Mouse (Mus musculus) heart, adult 2 months (tissue): ENCODE results near the gene Gon7. TPM values are rescaled to one million over a fixed set of nuclear protein-coding genes. Genes with fewer than 3 reads are reported as not detected.

Experiments used
- DNase-seq, 2 experiments: peaks; one replicate each; pipeline ENCODE4 v3.0.0; 2021
- H3K27ac ChIP-seq: fragments of 200-600 bp; 2 replicates; pipeline ENCODE4 v1.8.1; 2022
- H3K27me3 ChIP-seq: fragments of 200-500 bp; 2 replicates; pipeline ENCODE4 v1.6.1; 2012; ENCODE audit warnings: mild to moderate bottlenecking, low read length, inconsistent platforms, mixed read lengths; ENCODE audit not compliant: control insufficient read depth, insufficient read depth
- H3K36me3 ChIP-seq: fragments of 200-500 bp; 2 replicates; pipeline ENCODE4 v1.6.1; 2012; ENCODE audit warnings: low read length, inconsistent platforms; ENCODE audit not compliant: control insufficient read depth, insufficient read depth
- H3K4me1 ChIP-seq: fragments of 200-500 bp; 2 replicates; pipeline ENCODE4 v1.6.1; 2011; ENCODE audit warnings: low read length; ENCODE audit not compliant: control insufficient read depth, insufficient read depth
- H3K4me3 ChIP-seq: fragments of 200-600 bp; 2 replicates; pipeline ENCODE4 v1.8.1; 2022
- H3K79me2 ChIP-seq: fragments of 200-500 bp; replicated peaks from 2 replicates; pipeline ENCODE4 v1.6.1; 2012; ENCODE audit warnings: mild to moderate bottlenecking, inconsistent platforms, low read length, moderate library complexity, mixed read lengths; ENCODE audit not compliant: control insufficient read depth, insufficient read depth
- H3K9ac ChIP-seq: fragments of 200-500 bp; 2 replicates; pipeline ENCODE4 v1.6.1; 2012; ENCODE audit warnings: low read depth, mild to moderate bottlenecking, control low read depth, inconsistent platforms, low read length, mixed read lengths
- CTCF ChIP-seq: fragments of 200-600 bp; IDR thresholded peaks from 2 replicates; pipeline ENCODE4 v1.8.1; 2022; ENCODE audit warnings: antibody characterized with exemption, mild to moderate bottlenecking, moderate library complexity
- EP300 ChIP-seq: fragments of 200-500 bp; IDR thresholded peaks from 2 replicates; pipeline ENCODE4 v1.6.1; 2011; ENCODE audit warnings: low read depth, low read length, control low read depth; ENCODE audit not compliant: insufficient read depth
- POLR2A ChIP-seq: fragments of 200-500 bp; IDR thresholded peaks from 2 replicates; pipeline ENCODE4 v1.6.1; 2011; ENCODE audit warnings: mild to moderate bottlenecking, low read depth, low read length, control low read depth; ENCODE audit not compliant: insufficient read depth
- WGBS: fragments of 180-500 bp; shearing (Covaris S2); methylation state at CpG from one replicate; pipeline ENCODE4 v1.1.7; 2018; 5-methylcytosine and 5-hydroxymethylcytosine counted together
- intact Hi-C: fragments of 180-260 bp; cut with DNase I; formaldehyde crosslinking; loops from one replicate; pipeline ENCODE4 v1.15.1; 2025
- polyA plus RNA-seq: library from polyadenylated mRNA; depleted of rRNA; stranded (reverse); fragments of >200 nt; gene quantifications from 2 replicates; pipeline ENCODE4 v1.2.3, GENCODE M21; 2012; rRNA removed
- total RNA-seq, 2 experiments: library from RNA; stranded (reverse); gene quantifications; 2 replicates each; pipeline ENCODE4 v1.2.3; 2021

Gon7 gene
- total and polyA plus RNA-seq, 3 experiments, result 5.9 to 10.4 (median 9.8) TPM

GRCm38 (mm10) chr12:102705906-102706640 is 51.5 kb downstream of the Gon7 start:
- H3K9ac ChIP-seq, result no peak overlapping the region
- intact Hi-C loops, result loop anchor here (2.0 to 10.0 kb wide), 3 partner anchors 33 to 359 kb away; partner anchors contain the start of genes Moap1 and Tmem251
- no peak for DNase-seq

DNA sequence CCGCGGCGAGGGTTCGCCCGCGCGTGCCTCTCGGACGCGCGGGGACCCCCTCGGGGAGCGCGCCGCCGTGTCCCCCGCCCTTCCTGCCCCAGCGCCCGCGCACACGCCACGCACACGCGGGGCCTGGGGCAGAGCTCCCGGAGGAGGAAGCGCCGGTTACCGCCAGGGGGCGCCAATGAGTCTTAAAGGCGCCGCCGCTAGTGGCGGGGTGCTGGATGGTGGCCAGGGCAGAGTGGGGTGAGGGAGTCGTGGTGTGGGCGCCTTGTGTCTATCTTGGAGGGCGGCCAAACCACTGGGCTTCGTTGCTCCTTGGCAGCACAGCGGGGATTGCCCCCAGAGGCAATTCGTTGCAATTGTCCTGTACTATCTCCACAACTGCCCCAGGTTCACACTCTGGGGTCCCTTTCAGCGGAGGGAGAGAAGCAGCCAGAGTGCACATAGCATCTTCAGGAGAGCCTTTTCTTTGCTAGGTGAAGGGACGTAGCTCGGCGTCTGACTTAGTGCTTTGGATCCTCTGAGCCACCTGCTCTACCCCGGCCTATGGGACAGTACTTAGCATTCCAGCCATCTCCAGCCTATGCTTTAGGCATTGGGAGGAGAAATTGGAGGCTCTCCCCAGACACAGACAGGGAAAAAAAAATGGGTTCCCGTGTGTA is 52.3 kb downstream of the Gon7 start:
- peak overlapping the region; percentile 81 for H3K9ac ChIP-seq
- 3% methylated on average over 45 of the region's 45 CpGs for WGBS
- TF ChIP-seq EP300 (no peak), POLR2A (no peak), CTCF (0 out of 2 replicates have a peak, but pooled peaks have one; percentile 99)
- no peaks in the 10 kb centered on the region for H3K27me3 ChIP-seq
- peak; percentile 89 to 90 for DNase-seq
- peak overlapping the region; percentile 70 for H3K4me3 ChIP-seq
- H3K36me3 ChIP-seq, result no peaks in the 10 kb centered on the region
- intact Hi-C loops, result loop anchor here (2.0 to 10.0 kb wide), 3 partner anchors 33 to 359 kb away; partner anchors contain the start of genes Moap1 and Tmem251
- H3K4me1 ChIP-seq, result peaks cover 6% of the 10 kb centered on the region; the same call in 1 of the 2 replicates
- peak overlapping the region; percentile 89 for H3K27ac ChIP-seq
- no peaks in the 10 kb centered on the region for H3K79me2 ChIP-seq

More at GRCm38 (mm10) chr12:102705906-102706640, 51.5 kb downstream of the Gon7 start:
- WGBS, result 75% methylated on average over 6 of the region's 6 CpGs
- Histone ChIP-seq H3K27ac (no peak overlapping the region; the same call in 1 of the 2 replicates), H3K36me3 (no peaks in the 10 kb centered on the region), H3K79me2 (no peaks in the 10 kb centered on the region), H3K27me3 (no peaks in the 10 kb centered on the region), H3K4me1 (peaks cover 6% of the 10 kb centered on the region; the same call in 1 of the 2 replicates), H3K4me3 (no peak overlapping the region)
- TF ChIP-seq CTCF, result no peak

DNA sequence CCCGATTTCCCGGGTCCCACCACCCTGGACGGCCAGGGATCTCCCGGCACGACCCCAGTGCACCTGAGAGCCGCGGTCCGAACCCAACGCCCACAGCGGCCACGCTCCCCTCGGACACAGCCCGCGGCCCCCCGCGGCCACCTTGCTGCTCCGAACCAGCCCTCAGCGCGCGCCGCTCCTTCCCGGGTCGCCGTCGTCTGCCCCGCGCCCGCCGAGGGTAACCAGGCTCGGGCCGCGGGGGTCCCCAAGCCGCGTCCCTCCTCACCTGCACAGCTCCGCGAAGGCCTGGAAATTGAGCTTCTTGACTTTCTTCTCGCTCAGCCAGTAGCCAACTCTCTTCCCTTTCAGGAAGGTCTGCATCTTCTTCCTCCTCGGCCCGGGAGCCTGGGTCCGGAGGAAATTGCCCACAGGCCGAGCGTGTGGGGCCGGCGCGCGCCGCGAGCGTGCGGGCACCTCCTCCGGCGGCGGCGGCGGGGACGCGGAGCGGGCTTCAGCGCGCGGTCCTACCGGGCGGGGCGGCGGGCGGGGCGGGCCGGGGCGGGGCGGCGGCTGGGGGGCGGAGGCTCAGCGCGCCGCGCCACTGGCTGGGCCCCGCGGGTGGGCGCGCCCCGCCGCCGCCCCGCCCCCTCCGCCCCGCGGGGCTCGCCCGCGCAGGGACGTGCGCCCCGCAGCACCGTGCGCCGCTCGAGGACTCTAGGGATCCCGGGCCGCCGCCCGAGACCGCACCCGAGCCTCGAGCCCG is 53.0 kb downstream of the Gon7 start, which contains the start of gene Itpk1:
Itpk1 (minus strand) TSS at position 474 of the 742 bp plus-strand sequence.
- peak in 1 of 2 experiments; percentile 51 for DNase-seq
- WGBS, result 4% methylated on average over 99 of the region's 105 CpGs
- Histone ChIP-seq H3K9ac (peak within 1 kb of the TSS; percentile 81), H3K4me3 (peak within 1 kb of the TSS; percentile 70), H3K36me3 (no peaks in the 10 kb centered on the region), H3K79me2 (no peaks in the 10 kb centered on the region), H3K27ac (peak within 1 kb of the TSS; percentile 89), H3K27me3 (no peaks in the 10 kb centered on the region), H3K4me1 (peaks cover 6% of the 10 kb centered on the region; the same call in 1 of the 2 replicates)
- TF ChIP-seq EP300 (no peak), POLR2A (0 out of 2 replicates have a peak, but pooled peaks have one; percentile 35)
- intact Hi-C loops, result loop anchor here (2.0 to 10.0 kb wide), 5 partner anchors 32 to 360 kb away; partner anchors contain the start of genes Btbd7, Moap1 and Tmem251

- no peaks in the 10 kb centered on the region for H3K27me3 ChIP-seq
- no peaks in the 10 kb centered on the region for H3K79me2 ChIP-seq
- H3K27ac ChIP-seq, result peak overlapping the region; percentile 70
- H3K4me1 ChIP-seq, result peaks cover 6% of the 10 kb centered on the region; the same call in 1 of the 2 replicates
- H3K36me3 ChIP-seq, result no peaks in the 10 kb centered on the region
- H3K9ac ChIP-seq, result peak overlapping the region; percentile 59
- 26% methylated on average over 17 of the region's 17 CpGs for WGBS
- intact Hi-C loops, result loop anchor here (2.0 to 10.0 kb wide), 4 partner anchors 31 to 361 kb away; partner anchors contain the start of gene Btbd7
- DNase-seq, result no peak
- TF ChIP-seq EP300, result no peak
- no peak for TF ChIP-seq POLR2A
- TF ChIP-seq CTCF, result no peak
- peak overlapping the region; percentile 67 for H3K4me3 ChIP-seq
Observed at GRCm38 (mm10) chr12:102703921-102704408, 53.6 kb downstream of the Gon7 start.

DNA sequence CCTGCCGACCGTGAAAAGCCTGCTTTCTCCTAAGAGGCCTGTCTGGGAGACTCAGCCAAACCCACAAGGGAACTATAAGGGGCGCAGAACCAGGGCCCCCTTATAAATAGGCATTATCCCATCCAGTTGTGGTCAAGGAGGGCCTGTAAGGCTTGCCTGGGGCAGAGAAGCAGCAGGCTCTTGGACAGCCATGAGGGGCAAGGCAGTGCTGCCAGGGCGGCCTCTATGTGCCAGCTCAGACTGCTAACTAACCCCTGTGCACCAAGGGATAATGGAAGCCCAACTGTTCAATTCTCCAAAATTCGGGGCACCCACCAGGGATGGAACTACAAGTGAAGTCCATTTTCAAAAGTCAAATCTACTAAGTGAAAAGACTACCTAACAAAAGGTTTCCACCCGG is 54.2 kb downstream of the Gon7 start:
- Histone ChIP-seq H3K27ac (peak overlapping the region; percentile 62; the same call in 1 of the 2 replicates), H3K4me1 (peaks cover 6% of the 10 kb centered on the region; the same call in 1 of the 2 replicates), H3K36me3 (no peaks in the 10 kb centered on the region), H3K9ac (no peak overlapping the region), H3K4me3 (no peak overlapping the region), H3K79me2 (no peaks in the 10 kb centered on the region), H3K27me3 (no peaks in the 10 kb centered on the region)
- intact Hi-C loops, result loop anchor here (5.0 to 10.0 kb wide), 3 partner anchors 106 to 361 kb away; partner anchors contain the start of gene Btbd7
- no peak for DNase-seq
- 67% methylated on average over 6 of the region's 6 CpGs for WGBS
- no peak for TF ChIP-seq CTCF
- TF ChIP-seq EP300, result no peak
- no peak for TF ChIP-seq POLR2A

Other genes with a start within 250 kb of the Gon7 start
- gene Chga, start 202.8 kb downstream of the Gon7 start, total RNA-seq, result not detected
- gene Chga, start 202.8 kb downstream of the Gon7 start, polyA plus RNA-seq, result 0.06 and 0.12 TPM in 2 replicates
- 1 to 10 TPM; 7.9 to 9.5 TPM for gene Itpk1, start 52.9 kb downstream of the Gon7 start, total RNA-seq
- gene Itpk1, start 52.9 kb downstream of the Gon7 start, polyA plus RNA-seq, result 11.6 and 11.9 TPM in 2 replicates
- gene Moap1, start 14.1 kb downstream of the Gon7 start, total RNA-seq, result 1 to 10 TPM; 7.0 to 7.5 TPM
- 0.51 TPM in 1 of 2 replicates, not detected in the other for gene Moap1, start 14.1 kb downstream of the Gon7 start, polyA plus RNA-seq
- 1 to 10 TPM; 4.5 to 4.6 TPM for gene Tmem251, start 14.0 kb downstream of the Gon7 start, total RNA-seq
- gene Tmem251, start 14.0 kb downstream of the Gon7 start, polyA plus RNA-seq, result 1.8 and 4.0 TPM in 2 replicates
- gene Gm28051, start within 50 bp of the Gon7 start, total RNA-seq, result not detected
- not detected in 2 replicates for gene Gm28051, start within 50 bp of the Gon7 start, polyA plus RNA-seq
- 10 to 100 TPM; 22.8 to 24.6 TPM for gene Ubr7, start 164 bp upstream of the Gon7 start, total RNA-seq
- gene Ubr7, start 164 bp upstream of the Gon7 start, polyA plus RNA-seq, result 12.3 and 22.8 TPM in 2 replicates
- gene Gm20604, start 869 bp upstream of the Gon7 start, total RNA-seq, result 1 to 10 TPM; 3.8 to 4.2 TPM
- 2.9 and 4.9 TPM in 2 replicates for gene Gm20604, start 869 bp upstream of the Gon7 start, polyA plus RNA-seq
- 10 to 100 TPM; 24.0 to 25.7 TPM for gene Btbd7, start 120.7 kb upstream of the Gon7 start, total RNA-seq
- 8.6 and 17.1 TPM in 2 replicates for gene Btbd7, start 120.7 kb upstream of the Gon7 start, polyA plus RNA-seq
- gene Cox8c, start 141.5 kb upstream of the Gon7 start, total RNA-seq, result not detected
- gene Cox8c, start 141.5 kb upstream of the Gon7 start, polyA plus RNA-seq, result not detected in 2 replicates
- under 1 TPM; 0.05 TPM for gene Unc79, start 191.1 kb upstream of the Gon7 start, total RNA-seq
- 0.06 and 0.20 TPM in 2 replicates for gene Unc79, start 191.1 kb upstream of the Gon7 start, polyA plus RNA-seq